Comparison of ENCODE assay signal across 8 mouse cellular contexts in the genomic region with DNA sequence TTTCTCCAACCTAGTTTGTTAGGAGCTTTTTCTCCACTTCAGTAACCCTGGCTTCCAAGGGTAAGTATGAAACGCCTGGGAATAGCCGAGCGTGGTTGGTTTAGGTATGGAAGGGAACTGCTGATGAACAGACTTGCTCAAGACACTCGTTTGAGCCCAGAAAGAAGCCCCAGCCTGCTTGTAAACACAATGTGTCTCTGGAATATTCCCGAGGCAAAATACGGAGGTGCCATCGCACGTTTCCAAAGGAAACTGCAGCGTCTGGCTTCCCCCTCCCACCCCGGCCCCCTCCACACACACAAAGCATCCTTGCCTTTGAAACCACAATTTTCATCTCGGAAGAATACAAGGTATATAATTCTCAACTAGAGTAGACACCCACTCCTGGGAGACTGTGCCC. TPM values are rescaled to one million over a fixed set of nuclear protein-coding genes. Genes with fewer than 3 reads are reported as not detected.
DNase-seq lines count a peak whose midpoint lies in the region; ATAC-seq and TF ChIP-seq lines count a peak whose summit lies in the region.

No protein-coding gene starts in this region.

- H3K27ac ChIP-seq in kidney, postnatal 0 days: no peak overlapping the region
- no peak overlapping the region for H3K27ac ChIP-seq in embryonic facial prominence, embryonic 12.5 days
- H3K27ac ChIP-seq in intestine, embryonic 15.5 days: no peak overlapping the region
- 0 out of 2 replicates have a peak overlapping the region, but pooled peaks have one; percentile 8 for H3K27ac ChIP-seq in neural tube, embryonic 14.5 days (ENCODE audit: low read depth, low read length)

- H3K9ac ChIP-seq in kidney, postnatal 0 days (ENCODE audit: low read depth, low read length): peak overlapping the region; percentile 40; the same call in 1 of the 2 replicates
- no peak overlapping the region for H3K9ac ChIP-seq in embryonic facial prominence, embryonic 12.5 days
- H3K9ac ChIP-seq in intestine, embryonic 15.5 days: no peak overlapping the region
- H3K9ac ChIP-seq in neural tube, embryonic 14.5 days (replicated peaks; ENCODE audit: low read depth, low read length): peak overlapping the region; percentile 69; the same call in 1 of the 2 replicates

- peak; percentile 16 for DNase-seq in kidney, postnatal 0 days (ENCODE audit: low spot score)
- no peak for DNase-seq in kidney, adult 11 months
- DNase-seq in thymus, adult 18-20 months: no peak
- no peak for DNase-seq in frontal cortex, postnatal 14 days (ENCODE audit: low spot score in 2 of 2)
- DNase-seq in thymus, postnatal 4 days: no peak

- H3K4me2 ChIP-seq in kidney, postnatal 0 days (ENCODE audit: low read length): peak overlapping the region; percentile 79
- peak overlapping the region; percentile 99 for H3K4me2 ChIP-seq in embryonic facial prominence, embryonic 12.5 days (replicated peaks)
- H3K4me2 ChIP-seq in intestine, embryonic 15.5 days (replicated peaks): peak overlapping the region; percentile 97
- H3K4me2 ChIP-seq in neural tube, embryonic 14.5 days (ENCODE audit: low read depth, low read length): peak overlapping the region; percentile 75

- no peak for ATAC-seq in kidney, postnatal 0 days (replicated peaks; ENCODE audit: low FRiP score, low read depth)
- no peak for ATAC-seq in embryonic facial prominence, embryonic 12.5 days (ENCODE audit: insufficient number of reproducible peaks, insufficient read depth, low FRiP score, low TSS enrichment)
- ATAC-seq in intestine, embryonic 15.5 days: no peak
- no peak for ATAC-seq in neural tube, embryonic 14.5 days (ENCODE audit: low read depth)

- peaks cover 5% of the 10 kb centered on the region; the same call in 1 of the 2 replicates for H3K27me3 ChIP-seq in kidney, postnatal 0 days (ENCODE audit: insufficient read depth, low read length)
- peaks cover 40% of the 10 kb centered on the region for H3K27me3 ChIP-seq in embryonic facial prominence, embryonic 12.5 days
- H3K27me3 ChIP-seq in intestine, embryonic 15.5 days (replicated peaks): peaks cover 26% of the 10 kb centered on the region
- H3K27me3 ChIP-seq in neural tube, embryonic 14.5 days (ENCODE audit: control insufficient read depth, insufficient read depth, low read length): peaks cover 3% of the 10 kb centered on the region; the same call in 1 of the 2 replicates

- no peaks in the 10 kb centered on the region for H3K36me3 ChIP-seq in kidney, postnatal 0 days (ENCODE audit: insufficient read depth, low read length)
- no peaks in the 10 kb centered on the region for H3K36me3 ChIP-seq in embryonic facial prominence, embryonic 12.5 days
- H3K36me3 ChIP-seq in intestine, embryonic 15.5 days: no peaks in the 10 kb centered on the region
- H3K36me3 ChIP-seq in neural tube, embryonic 14.5 days (ENCODE audit: control insufficient read depth, insufficient read depth, low read length): no peaks in the 10 kb centered on the region

- peak overlapping the region; percentile 64 for H3K4me3 ChIP-seq in kidney, postnatal 0 days (replicated peaks; ENCODE audit: low read depth, low read length)
- H3K4me3 ChIP-seq in embryonic facial prominence, embryonic 12.5 days: peak overlapping the region; percentile 66
- H3K4me3 ChIP-seq in intestine, embryonic 15.5 days (replicated peaks): peak overlapping the region; percentile 59
- peak overlapping the region; percentile 85 for H3K4me3 ChIP-seq in neural tube, embryonic 14.5 days (ENCODE audit: low read depth, low read length)

- H3K4me1 ChIP-seq in kidney, postnatal 0 days (replicated peaks; ENCODE audit: insufficient read depth, low read length): peaks cover 12% of the 10 kb centered on the region
- peaks cover 16% of the 10 kb centered on the region; the same call in 1 of the 2 replicates for H3K4me1 ChIP-seq in embryonic facial prominence, embryonic 12.5 days
- peaks cover 13% of the 10 kb centered on the region for H3K4me1 ChIP-seq in intestine, embryonic 15.5 days (replicated peaks)
- peaks cover 20% of the 10 kb centered on the region for H3K4me1 ChIP-seq in neural tube, embryonic 14.5 days (ENCODE audit: control insufficient read depth, insufficient read depth, low read length)

- TF ChIP-seq CTCF in kidney, postnatal 0 days (IDR thresholded peaks at IDR 0.05; ENCODE audit: low read depth): no peak

- 8% methylated on average over 11 of the region's 11 CpGs for WGBS in kidney, postnatal 0 days
- WGBS in embryonic facial prominence, embryonic 12.5 days: 7% methylated on average over 11 of the region's 11 CpGs
- 9% methylated on average over 11 of the region's 11 CpGs for WGBS in intestine, embryonic 15.5 days
- 6% methylated on average over 11 of the region's 11 CpGs for WGBS in neural tube, embryonic 14.5 days

- no peaks in the 10 kb centered on the region for H3K9me3 ChIP-seq in kidney, postnatal 0 days (replicated peaks; ENCODE audit: low read length)
- H3K9me3 ChIP-seq in embryonic facial prominence, embryonic 12.5 days: no peaks in the 10 kb centered on the region
- H3K9me3 ChIP-seq in intestine, embryonic 15.5 days: no peaks in the 10 kb centered on the region
- no peaks in the 10 kb centered on the region for H3K9me3 ChIP-seq in neural tube, embryonic 14.5 days (ENCODE audit: control insufficient read depth, low read length)

RNA-seq across cellular contexts. Expression of gene Gfod1, which starts 1.7 kb away (rescaled TPM):
- polyA plus RNA-seq in kidney, postnatal 0 days (2015; fragmentation: Nextera tagmentation; extraction: Ambion mirVana): 0.34 TPM in 2 replicates
- 0.66 and 0.87 TPM in 2 replicates for polyA plus RNA-seq in embryonic facial prominence, embryonic 12.5 days (2016; fragmentation: Nextera tagmentation; extraction: Ambion mirVana)
- 0.20 and 0.33 TPM in 2 replicates for polyA plus RNA-seq in intestine, embryonic 15.5 days (2015; fragmentation: Nextera tagmentation; extraction: Ambion mirVana)
- 3.8 and 3.9 TPM in 2 replicates for polyA plus RNA-seq in neural tube, embryonic 14.5 days (2014; fragmentation: Nextera tagmentation; extraction: Ambion mirVana)

Comparison
In these comparisons a context has a peak if more than half of its experiments do, and no peak if none do; other contexts are left out.
1. H3K9ac ChIP-seq: peak in kidney, postnatal 0 days (single experiment) and neural tube, embryonic 14.5 days (single experiment); none in embryonic facial prominence, embryonic 12.5 days (single experiment) and intestine, embryonic 15.5 days (single experiment).
2. Peak in every context shown above with its lines, with median percentiles within 50 percentile points of each other: H3K4me2 ChIP-seq and H3K4me3 ChIP-seq.